Mouse (Mus musculus) kidney, postnatal 14 days (tissue): ENCODE measurements around the gene Col16a1.

Source experiments
- DNase-seq: peaks from one replicate; pipeline ENCODE4 v3.0.0; 2022; ENCODE audit warnings: mixed read lengths

Gene Col16a1

GRCm38 (mm10) chr4:130048203-130048479 lies 501 bp downstream of the Col16a1 start:
- no peak for DNase-seq

GRCm38 (mm10) chr4:130050056-130050824 lies 2.6 kb downstream of the Col16a1 start:
- DNase-seq = peak; percentile 78

GRCm38 (mm10) chr4:130052283-130052682 lies 4.6 kb downstream of the Col16a1 start:
- DNase-seq = no peak

GRCm38 (mm10) chr4:130053111-130053510 lies 5.5 kb downstream of the Col16a1 start:
- DNase-seq = no peak

GRCm38 (mm10) chr4:130054727-130055126 lies 7.1 kb downstream of the Col16a1 start:
- no peak for DNase-seq

GRCm38 (mm10) chr4:130055160-130056010 lies 7.7 kb downstream of the Col16a1 start:
- DNase-seq = peak; percentile 34

- no peak for DNase-seq
Measured at GRCm38 (mm10) chr4:130056011-130056322, 8.3 kb downstream of the Col16a1 start.

- no peak for DNase-seq
Measured at GRCm38 (mm10) chr4:130056471-130056870, 8.8 kb downstream of the Col16a1 start.

GRCm38 (mm10) chr4:130060937-130061336 lies 13.3 kb downstream of the Col16a1 start:
- no peak for DNase-seq

GRCm38 (mm10) chr4:130063191-130063590 lies 15.6 kb downstream of the Col16a1 start:
- no peak for DNase-seq

GRCm38 (mm10) chr4:130066816-130067215 lies 19.2 kb downstream of the Col16a1 start:
- DNase-seq = peak; percentile 43

- DNase-seq = no peak
Measured at GRCm38 (mm10) chr4:130070523-130070922, 22.9 kb downstream of the Col16a1 start.

GRCm38 (mm10) chr4:130071758-130072157 lies 24.1 kb downstream of the Col16a1 start:
- no peak for DNase-seq

- DNase-seq = no peak
Measured at GRCm38 (mm10) chr4:130073367-130073766, 25.7 kb downstream of the Col16a1 start.

- peak; percentile 82 for DNase-seq
Measured at GRCm38 (mm10) chr4:130074761-130075515, 27.3 kb downstream of the Col16a1 start.

- no peak for DNase-seq
Measured at GRCm38 (mm10) chr4:130076856-130077255, 29.2 kb downstream of the Col16a1 start.

- DNase-seq = no peak
Measured at GRCm38 (mm10) chr4:130078816-130079485, 31.3 kb downstream of the Col16a1 start.

GRCm38 (mm10) chr4:130079521-130079920 lies 31.9 kb downstream of the Col16a1 start:
- no peak for DNase-seq

- peak; percentile 83 for DNase-seq
Measured at GRCm38 (mm10) chr4:130081345-130082190, 33.9 kb downstream of the Col16a1 start.

GRCm38 (mm10) chr4:130082211-130082610 lies 34.6 kb downstream of the Col16a1 start:
- DNase-seq = no peak

- no peak for DNase-seq
Measured at GRCm38 (mm10) chr4:130084331-130084945, 36.8 kb downstream of the Col16a1 start.
